Mouse (Mus musculus): Measurements from ENCODE around the gene Grin2c.

The Grin2c gene

GRCm38 (mm10) chr11:115202316-115202715, 64.7 kb downstream of the Grin2c start:
- DNase-seq (ENCODE audit: low spot score in 2 of 2), result peak in 1 of 2 experiments; percentile 82

GRCm38 (mm10) chr11:115200520-115200919, 66.5 kb downstream of the Grin2c start:
- DNase-seq (ENCODE audit: low spot score in 2 of 2), result no peak

All from left cerebral cortex, adult 9 months (tissue).